Mouse (Mus musculus) neural tube, embryonic 12.5 days (tissue): ENCODE measurements around the gene Ftsj3. TPM values are rescaled to one million over a fixed set of nuclear protein-coding genes. Genes with fewer than 3 reads are reported as not detected.
A peak's percentile ranks its signal among the peaks of the same experiment; 100 is the strongest.
"Not testable (repeated sequence)": the region's sequence is repeated elsewhere in the genome, so short reads cannot be mapped to it uniquely, and the experiment has no call there.

ENCODE experiments used
- ATAC-seq: fragments of 200-750 bp; cut with Nextera tagmentation; 2 replicates; pipeline ENCODE4 v1.8.0; 2017; ENCODE audit warnings: low read depth, mild to moderate bottlenecking, moderate TSS enrichment, moderate library complexity; ENCODE audit not compliant: low FRiP score
- H3K27ac ChIP-seq: fragments of 300-500 bp; sonication (generic); 2 replicates; pipeline ENCODE4 v1.5.1; 2016
- H3K27me3 ChIP-seq: fragments of 300-500 bp; sonication (generic); replicated peaks from 2 replicates; pipeline ENCODE4 v1.6.1; 2016; ENCODE audit warnings: mild to moderate bottlenecking
- H3K36me3 ChIP-seq: fragments of 300-500 bp; sonication (generic); 2 replicates; pipeline ENCODE4 v1.6.1; 2016; ENCODE audit warnings: mild to moderate bottlenecking
- H3K4me1 ChIP-seq: fragments of 300-500 bp; sonication (generic); 2 replicates; pipeline ENCODE4 v1.6.1; 2016
- H3K4me2 ChIP-seq: fragments of 300-500 bp; sonication (generic); replicated peaks from 2 replicates; pipeline ENCODE4 v1.6.1; 2016; ENCODE audit warnings: mild to moderate bottlenecking
- H3K4me3 ChIP-seq: fragments of 300-500 bp; sonication (generic); 2 replicates; pipeline ENCODE4 v1.5.1; 2016
- H3K9ac ChIP-seq: fragments of 300-500 bp; sonication (generic); 2 replicates; pipeline ENCODE4 v1.6.1; 2016; ENCODE audit warnings: mild to moderate bottlenecking
- H3K9me3 ChIP-seq: fragments of 300-500 bp; sonication (generic); 2 replicates; pipeline ENCODE4 v1.6.1; 2016; ENCODE audit warnings: mild to moderate bottlenecking
- WGBS: fragments of 180-500 bp; shearing (Covaris S2); methylation state at CpG from one replicate; pipeline ENCODE4 v1.1.7; 2016; 5-methylcytosine and 5-hydroxymethylcytosine counted together
- polyA plus RNA-seq: library from polyadenylated mRNA; unstranded; fragments of >200 nt; fragmentation: Nextera tagmentation; extraction: Ambion mirVana; gene quantifications from 2 replicates; pipeline ENCODE4 v1.2.1, GENCODE M21; 2016

Ftsj3 gene
- polyA plus RNA-seq, 1 experiment from 2014 or later = 52.3 TPM

DNA sequence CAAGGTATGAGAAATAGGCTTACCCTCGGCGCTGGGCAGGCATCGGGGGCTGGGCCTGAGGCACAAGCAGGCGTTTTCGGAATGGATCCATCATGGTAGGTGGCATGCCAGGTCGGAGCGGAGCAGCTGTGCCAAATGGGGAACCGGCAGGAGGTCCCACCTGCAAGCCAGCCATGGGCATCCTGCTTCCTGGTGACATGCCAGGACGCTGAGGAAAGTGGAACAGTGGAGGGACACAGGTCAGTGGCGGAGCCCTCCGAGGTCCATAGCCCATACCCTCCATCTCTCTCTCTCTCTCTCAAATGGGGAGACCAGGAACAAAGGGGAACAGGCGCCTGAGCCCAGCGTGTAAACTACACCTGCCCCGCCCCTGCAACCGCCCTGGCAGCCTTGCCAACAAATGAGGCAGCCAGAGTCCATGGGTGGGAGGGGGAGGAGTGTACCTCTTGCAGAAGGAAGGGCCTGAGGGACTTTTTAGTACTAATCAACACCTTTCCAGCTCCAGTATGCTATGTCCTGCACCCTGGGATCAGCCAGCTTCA is 11.5 kb upstream of the Ftsj3 start:
- ATAC-seq = no peak
- Histone ChIP-seq H3K4me2 (peak overlapping the region; percentile 45), H3K27me3 (no peaks in the 10 kb centered on the region), H3K4me3 (no peak overlapping the region), H3K9me3 (no peaks in the 10 kb centered on the region), H3K4me1 (peaks cover 43% of the 10 kb centered on the region), H3K9ac (no peak overlapping the region), H3K27ac (0 out of 2 replicates have a peak overlapping the region, but pooled peaks have one; percentile 69), H3K36me3 (peaks cover 50% of the 10 kb centered on the region)
- WGBS = 72% methylated on average over 15 of the region's 15 CpGs

DNA sequence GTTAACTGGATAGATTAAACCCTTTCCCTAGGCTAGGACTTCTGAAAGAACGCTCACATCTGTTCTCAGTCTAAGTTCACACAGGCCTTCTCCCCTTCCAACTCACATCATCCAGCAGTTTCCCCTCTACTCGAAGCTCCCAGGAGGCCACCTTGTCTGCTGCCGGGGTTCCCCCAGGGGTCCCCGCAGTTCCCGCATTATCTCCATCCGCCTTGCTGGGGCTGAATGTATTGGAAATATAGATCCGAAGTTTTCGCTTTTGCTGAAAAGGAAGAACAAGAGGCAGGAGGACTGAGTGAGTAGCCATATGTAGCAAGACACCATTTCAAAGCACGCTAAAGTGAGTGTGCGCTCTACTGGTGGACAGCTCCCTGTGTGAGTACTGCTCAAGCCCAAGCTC is 10.6 kb upstream of the Ftsj3 start:
- Histone ChIP-seq H3K36me3 (peaks cover 59% of the 10 kb centered on the region), H3K27ac (no peak overlapping the region)
- WGBS = 93% methylated on average over 10 of the region's 10 CpGs

GRCm38 (mm10) chr11:106265570-106265969 is 9.7 kb upstream of the Ftsj3 start:
- Histone ChIP-seq H3K27me3 (no peaks in the 10 kb centered on the region), H3K4me3 (no peak overlapping the region), H3K36me3 (peaks cover 68% of the 10 kb centered on the region), H3K4me2 (no peak overlapping the region), H3K9ac (no peak overlapping the region), H3K4me1 (peaks cover 34% of the 10 kb centered on the region), H3K9me3 (no peaks in the 10 kb centered on the region), H3K27ac (no peak overlapping the region)
- ATAC-seq = no peak
- 91% methylated on average over 4 of the region's 4 CpGs for WGBS

More for the DNA sequence above, 10.6 kb upstream of the Ftsj3 start:
- Histone ChIP-seq H3K27me3 (no peaks in the 10 kb centered on the region), H3K4me2 (no peak overlapping the region), H3K9ac (no peak overlapping the region), H3K4me1 (peaks cover 39% of the 10 kb centered on the region), H3K9me3 (no peaks in the 10 kb centered on the region), H3K4me3 (no peak overlapping the region)
- ATAC-seq = no peak

DNA sequence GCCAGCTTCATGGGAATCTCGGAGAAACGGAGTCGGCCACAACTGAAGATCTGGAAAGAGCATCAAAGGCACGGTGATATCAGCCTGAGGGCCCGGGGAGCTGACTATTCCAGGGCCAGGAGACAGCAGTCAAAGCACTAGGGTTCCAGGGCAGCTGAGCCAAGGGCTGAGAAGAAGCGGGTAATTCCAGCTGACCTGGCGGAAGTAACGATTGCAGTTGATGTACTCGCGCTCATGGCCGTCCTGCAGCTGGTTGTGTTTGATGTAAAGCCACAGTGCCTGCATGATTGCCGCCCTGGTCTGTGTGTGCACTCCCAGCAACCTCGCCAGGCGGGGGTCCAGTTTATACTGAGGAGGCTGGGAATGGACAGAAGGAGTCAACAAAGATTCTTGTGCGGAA is 9.1 kb upstream of the Ftsj3 start:
- H3K4me3 ChIP-seq = no peak overlapping the region
- no peaks in the 10 kb centered on the region for H3K27me3 ChIP-seq
- WGBS = 92% methylated on average over 15 of the region's 15 CpGs
- peaks cover 28% of the 10 kb centered on the region for H3K4me1 ChIP-seq
- H3K27ac ChIP-seq = no peak overlapping the region
- H3K4me2 ChIP-seq = no peak overlapping the region
- H3K9me3 ChIP-seq = no peaks in the 10 kb centered on the region
- ATAC-seq = no peak
- no peak overlapping the region for H3K9ac ChIP-seq
- H3K36me3 ChIP-seq = peaks cover 69% of the 10 kb centered on the region

GRCm38 (mm10) chr11:106263963-106264362 is 8.1 kb upstream of the Ftsj3 start:
- H3K4me3 ChIP-seq = no peak overlapping the region
- ATAC-seq = no peak
- no peak overlapping the region for H3K4me2 ChIP-seq
- no peaks in the 10 kb centered on the region for H3K9me3 ChIP-seq
- H3K27ac ChIP-seq = no peak overlapping the region
- no peaks in the 10 kb centered on the region for H3K27me3 ChIP-seq
- 90% methylated on average over 9 of the region's 9 CpGs for WGBS
- H3K4me1 ChIP-seq = peaks cover 21% of the 10 kb centered on the region
- peaks cover 75% of the 10 kb centered on the region for H3K36me3 ChIP-seq
- no peak overlapping the region for H3K9ac ChIP-seq

DNA sequence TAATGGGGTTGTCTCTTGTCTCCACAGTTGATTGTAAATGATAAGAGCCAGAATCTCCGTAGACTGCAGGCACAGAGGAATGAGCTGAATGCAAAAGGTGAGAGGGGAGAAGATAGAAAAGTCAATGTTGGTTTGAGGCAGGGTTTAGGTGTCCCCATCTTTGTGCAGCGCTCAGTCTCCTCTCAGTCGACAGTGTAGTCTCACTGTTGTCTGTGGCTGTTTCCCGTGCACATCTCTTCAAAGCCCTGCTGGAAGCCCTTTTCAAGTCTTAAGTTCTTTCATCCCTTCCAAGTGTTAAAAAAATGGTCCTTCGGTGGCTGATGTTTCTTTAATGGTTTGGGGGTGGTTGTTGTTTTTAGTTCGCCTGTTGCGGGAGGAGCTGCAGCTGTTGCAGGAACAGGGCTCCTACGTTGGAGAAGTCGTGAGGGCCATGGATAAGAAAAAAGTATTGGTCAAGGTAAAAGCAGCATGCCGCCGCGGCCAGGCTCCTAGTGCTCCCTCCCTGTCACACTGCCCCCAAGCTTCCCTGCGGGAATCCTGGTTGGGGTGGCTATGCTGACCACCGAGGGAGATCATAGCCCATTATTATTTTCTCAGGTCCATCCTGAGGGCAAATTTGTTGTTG is 5.1 kb upstream of the Ftsj3 start:
- Histone ChIP-seq H3K4me2 (no peak overlapping the region), H3K27me3 (no peaks in the 10 kb centered on the region), H3K9me3 (no peaks in the 10 kb centered on the region), H3K9ac (no peak overlapping the region), H3K4me3 (no peak overlapping the region), H3K4me1 (peaks cover 11% of the 10 kb centered on the region), H3K27ac (no peak overlapping the region), H3K36me3 (peaks cover 76% of the 10 kb centered on the region)
- WGBS = 84% methylated on average over 14 of the region's 14 CpGs
- ATAC-seq = no peak

- no peak overlapping the region for H3K27ac ChIP-seq
- H3K27me3 ChIP-seq = no peaks in the 10 kb centered on the region
- 0 out of 2 replicates have a peak overlapping the region, but pooled peaks have one; percentile 38 for H3K9ac ChIP-seq
- H3K4me1 ChIP-seq = peaks cover 20% of the 10 kb centered on the region
- peak overlapping the region; percentile 96 for H3K4me2 ChIP-seq
- peak overlapping the region; percentile 82 for H3K4me3 ChIP-seq
- ATAC-seq = no peak
- WGBS = 74% methylated on average over 5 of the region's 5 CpGs
- no peaks in the 10 kb centered on the region for H3K9me3 ChIP-seq
- H3K36me3 ChIP-seq = peaks cover 54% of the 10 kb centered on the region
Measured at GRCm38 (mm10) chr11:106256775-106257174, 896 bp upstream of the Ftsj3 start.

DNA sequence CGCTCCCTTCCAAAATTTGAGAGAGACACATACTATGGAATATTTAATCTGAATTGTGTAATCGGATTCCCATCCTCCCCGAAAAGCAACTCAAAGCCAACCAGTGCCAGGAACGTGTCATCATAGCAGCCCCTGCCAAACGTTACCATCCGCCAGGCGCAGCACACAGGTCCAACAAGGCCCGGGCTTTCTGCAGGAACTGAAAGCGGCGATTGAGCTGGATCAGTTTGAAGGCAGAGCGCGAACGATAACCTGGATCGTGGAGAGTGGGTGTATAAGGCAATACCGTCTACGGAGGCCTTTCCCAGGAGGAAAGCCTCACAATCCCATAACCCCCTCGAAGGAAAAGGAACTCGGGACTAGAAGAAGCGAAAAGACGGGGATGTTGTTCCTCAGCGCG is 705 bp downstream of the Ftsj3 start:
- Histone ChIP-seq H3K36me3 (peaks cover 56% of the 10 kb centered on the region), H3K4me2 (peak overlapping the region; percentile 96), H3K9me3 (no peaks in the 10 kb centered on the region), H3K4me1 (peaks cover 20% of the 10 kb centered on the region), H3K4me3 (peak overlapping the region; percentile 82), H3K27ac (no peak overlapping the region), H3K9ac (peak overlapping the region; percentile 75), H3K27me3 (no peaks in the 10 kb centered on the region)
- no peak for ATAC-seq
- 4% methylated on average over 22 of the region's 22 CpGs for WGBS

GRCm38 (mm10) chr11:106254767-106255166 is 1.1 kb downstream of the Ftsj3 start:
- H3K4me2 ChIP-seq = peak overlapping the region; percentile 96
- peaks cover 20% of the 10 kb centered on the region for H3K4me1 ChIP-seq
- WGBS = 19% methylated on average over 2 of the region's 2 CpGs
- H3K27ac ChIP-seq = no peak overlapping the region
- peak overlapping the region; percentile 82 for H3K4me3 ChIP-seq
- no peak for ATAC-seq
- no peaks in the 10 kb centered on the region for H3K9me3 ChIP-seq
- H3K27me3 ChIP-seq = no peaks in the 10 kb centered on the region
- peaks cover 60% of the 10 kb centered on the region for H3K36me3 ChIP-seq
- peak overlapping the region; percentile 75 for H3K9ac ChIP-seq

- no peak overlapping the region for H3K4me2 ChIP-seq
- 90% methylated on average over 7 of the region's 7 CpGs for WGBS
- no peaks in the 10 kb centered on the region for H3K4me1 ChIP-seq
- no peak for ATAC-seq
- H3K4me3 ChIP-seq = no peak overlapping the region
- peaks cover 3% of the 10 kb centered on the region; the same call in 1 of the 2 replicates for H3K9me3 ChIP-seq
- H3K9ac ChIP-seq = no peak overlapping the region
- H3K27ac ChIP-seq = no peak overlapping the region
- H3K36me3 ChIP-seq = peaks cover 90% of the 10 kb centered on the region
- no peaks in the 10 kb centered on the region for H3K27me3 ChIP-seq
Measured at GRCm38 (mm10) chr11:106249326-106249725, 6.6 kb downstream of the Ftsj3 start.

DNA sequence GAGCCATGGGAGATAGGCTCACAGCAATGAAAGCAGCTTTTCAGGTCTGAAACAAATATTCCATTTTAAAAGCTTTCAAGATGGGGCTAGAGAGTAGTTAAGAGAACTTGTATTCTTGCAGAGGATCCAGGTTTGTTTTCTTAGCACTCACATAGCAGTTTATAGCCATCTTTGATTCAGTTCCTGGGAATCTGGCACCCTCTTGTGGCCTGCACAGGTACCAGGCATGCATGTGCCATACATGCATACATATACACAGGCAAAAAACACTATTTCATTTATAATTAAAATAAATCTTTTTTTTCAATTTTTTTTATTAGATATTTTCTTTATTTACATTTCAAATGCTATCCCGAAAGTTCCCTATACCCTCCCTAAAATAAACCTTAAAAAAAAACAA is 9.0 kb downstream of the Ftsj3 start:
- peaks cover 3% of the 10 kb centered on the region; the same call in 1 of the 2 replicates for H3K9me3 ChIP-seq
- no peak for ATAC-seq
- no peak overlapping the region for H3K9ac ChIP-seq
- WGBS = 96% methylated on average over 1 of the region's 1 CpGs
- H3K27me3 ChIP-seq = no peaks in the 10 kb centered on the region
- H3K4me3 ChIP-seq = no peak overlapping the region
- no peak overlapping the region for H3K4me2 ChIP-seq
- H3K27ac ChIP-seq = no peak overlapping the region
- H3K36me3 ChIP-seq = peaks cover 96% of the 10 kb centered on the region
- no peaks in the 10 kb centered on the region for H3K4me1 ChIP-seq

- H3K4me3 ChIP-seq, H3K9ac ChIP-seq, H3K4me1 ChIP-seq, H3K27me3 ChIP-seq, ATAC-seq, H3K27ac ChIP-seq, H3K9me3 ChIP-seq, H3K4me2 ChIP-seq: not testable (repeated sequence)
- WGBS = 82% methylated on average over 8 of the region's 8 CpGs
- H3K36me3 ChIP-seq = peaks cover 70% of the 10 kb centered on the region
Measured at GRCm38 (mm10) chr11:106233978-106234377, 21.9 kb downstream of the Ftsj3 start.

- H3K4me2 ChIP-seq = no peak overlapping the region
- H3K27ac ChIP-seq = no peak overlapping the region
- H3K4me3 ChIP-seq = no peak overlapping the region
- peaks cover 16% of the 10 kb centered on the region for H3K36me3 ChIP-seq
- no peak for ATAC-seq
- H3K9ac ChIP-seq = no peak overlapping the region
- peaks cover 15% of the 10 kb centered on the region for H3K4me1 ChIP-seq
- no peaks in the 10 kb centered on the region for H3K27me3 ChIP-seq
- no peaks in the 10 kb centered on the region for H3K9me3 ChIP-seq
- 91% methylated on average over 3 of the region's 3 CpGs for WGBS
Measured at GRCm38 (mm10) chr11:106220603-106221002, 35.3 kb downstream of the Ftsj3 start.
